18 mouse cellular contexts compared by ENCODE assay signal in the genomic region with DNA sequence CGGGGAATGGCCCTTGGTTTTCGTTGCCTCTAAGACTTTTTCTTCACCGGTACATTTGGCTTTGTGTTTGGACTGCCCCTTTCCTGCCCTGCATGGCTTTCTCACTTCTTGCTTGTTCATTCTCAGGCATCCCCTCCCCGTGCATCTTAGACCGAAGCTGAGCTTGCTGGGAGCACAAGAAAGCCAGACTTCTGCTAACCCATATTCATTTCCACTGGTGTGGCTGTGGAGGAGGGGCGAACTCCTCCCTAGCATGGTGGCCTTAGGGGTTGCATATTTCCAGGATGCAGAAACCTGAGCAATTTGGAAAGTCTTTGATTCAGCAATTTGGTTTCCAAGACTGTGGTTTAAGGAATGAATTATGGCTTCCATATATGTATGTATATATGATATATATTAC. TPM values are rescaled to one million over a fixed set of nuclear protein-coding genes. Genes with fewer than 3 reads are reported as not detected.
DNase-seq lines count a peak whose midpoint lies in the region; ATAC-seq and TF ChIP-seq lines count a peak whose summit lies in the region.
"Had no signal": no experiment of that assay in that cellular context is flagged by ENCODE, and none has a peak within 500 bp of the region (broad histone marks: within the 10 kb centered on the region; RNA-seq: fewer than 3 reads in every experiment).

No protein-coding gene starts in this region.

- no peak overlapping the region for H3K9ac ChIP-seq in embryonic facial prominence, embryonic 11.5 days (replicated peaks; ENCODE audit: low read length)
- H3K9ac ChIP-seq in liver, postnatal 0 days (replicated peaks), result no peak overlapping the region
- H3K9ac ChIP-seq: heart, embryonic 12.5 days; hindbrain, embryonic 15.5 days; liver, embryonic 14.5 days had no signal

- no peaks in the 10 kb centered on the region for H3K36me3 ChIP-seq in embryonic facial prominence, embryonic 11.5 days (replicated peaks; ENCODE audit: control insufficient read depth, insufficient read depth, low read depth, low read length)
- 0 out of 2 replicates have a peak, but pooled peaks cover 3% of the 10 kb centered on the region for H3K36me3 ChIP-seq in liver, postnatal 0 days (replicated peaks; ENCODE audit: insufficient read depth, low read length)
- H3K36me3 ChIP-seq: heart, embryonic 12.5 days; hindbrain, embryonic 15.5 days had no signal

- H3K27me3 ChIP-seq in embryonic facial prominence, embryonic 11.5 days (ENCODE audit: control insufficient read depth, insufficient read depth, low read length), result no peaks in the 10 kb centered on the region
- no peaks in the 10 kb centered on the region; the same call in 1 of the 2 replicates for H3K27me3 ChIP-seq in liver, postnatal 0 days (ENCODE audit: insufficient read depth, low read length)
- H3K27me3 ChIP-seq: hindbrain, embryonic 15.5 days had no signal

- WGBS in embryonic facial prominence, embryonic 11.5 days, result 42% methylated on average over 6 of the region's 6 CpGs
- 40% methylated on average over 6 of the region's 6 CpGs for WGBS in olfactory bulb, adult 2 months
- 66% methylated on average over 6 of the region's 6 CpGs for WGBS in liver, postnatal 0 days (ENCODE audit: insufficient replicate concordance)

- ATAC-seq in embryonic facial prominence, embryonic 11.5 days (replicated peaks; ENCODE audit: insufficient number of reproducible peaks, low FRiP score, low TSS enrichment, low read depth), result no peak
- no peak for ATAC-seq in liver, postnatal 0 days
- ATAC-seq: intestine, postnatal 0 days; lung, postnatal 0 days had no signal

- no peaks in the 10 kb centered on the region for H3K9me3 ChIP-seq in embryonic facial prominence, embryonic 11.5 days (replicated peaks; ENCODE audit: control insufficient read depth, low read length)
- no peaks in the 10 kb centered on the region for H3K9me3 ChIP-seq in liver, postnatal 0 days (ENCODE audit: low read length)
- H3K9me3 ChIP-seq: heart, embryonic 12.5 days; hindbrain, embryonic 15.5 days had no signal

- H3K4me2 ChIP-seq in embryonic facial prominence, embryonic 11.5 days (ENCODE audit: low read depth, low read length), result no peak overlapping the region
- H3K4me2 ChIP-seq in liver, postnatal 0 days (ENCODE audit: low read depth, low read length), result no peak overlapping the region
- H3K4me2 ChIP-seq: heart, embryonic 12.5 days; hindbrain, embryonic 15.5 days had no signal

- peak overlapping the region; percentile 28; the same call in 1 of the 2 replicates for H3K27ac ChIP-seq in layer of hippocampus, adult 2 months
- H3K27ac ChIP-seq in embryonic facial prominence, embryonic 11.5 days (replicated peaks; ENCODE audit: low read depth, low read length), result 0 out of 2 replicates have a peak overlapping the region, but pooled peaks have one; percentile 67
- 0 out of 2 replicates have a peak overlapping the region, but pooled peaks have one; percentile 3 for H3K27ac ChIP-seq in olfactory bulb, adult 2 months (ENCODE audit: insufficient read depth, low read depth, low read length)
- H3K27ac ChIP-seq in liver, postnatal 0 days (ENCODE audit: low read depth), result no peak overlapping the region
- H3K27ac ChIP-seq: hindbrain, embryonic 15.5 days; liver, embryonic 14.5 days had no signal

- TF ChIP-seq CTCF in layer of hippocampus, adult 2 months (conservative IDR thresholded peaks at IDR 0.05), result no peak
- no peak for TF ChIP-seq CTCF in olfactory bulb, adult 2 months (IDR thresholded peaks at IDR 0.05; ENCODE audit: insufficient read depth, low read depth, low read length)
- TF ChIP-seq CTCF in liver, postnatal 0 days (IDR thresholded peaks at IDR 0.05; ENCODE audit: low read depth), result no peak

- no peak overlapping the region for H3K4me3 ChIP-seq in layer of hippocampus, adult 2 months
- H3K4me3 ChIP-seq in embryonic facial prominence, embryonic 11.5 days (ENCODE audit: low read depth, low read length), result no peak overlapping the region
- H3K4me3 ChIP-seq in olfactory bulb, adult 2 months (ENCODE audit: insufficient read depth, low read depth, low read length), result no peak overlapping the region
- no peak overlapping the region for H3K4me3 ChIP-seq in liver, postnatal 0 days (ENCODE audit: low read depth, low read length)
- H3K4me3 ChIP-seq: erythroblast, embryonic 14.5 days; heart, embryonic 12.5 days; hindbrain, embryonic 15.5 days had no signal

- peaks cover 10% of the 10 kb centered on the region for H3K4me1 ChIP-seq in embryonic facial prominence, embryonic 11.5 days (ENCODE audit: control insufficient read depth, insufficient read depth, low read length)
- peaks cover 26% of the 10 kb centered on the region for H3K4me1 ChIP-seq in olfactory bulb, adult 2 months (ENCODE audit: control insufficient read depth, insufficient read depth, low read length)
- H3K4me1 ChIP-seq in liver, postnatal 0 days (ENCODE audit: insufficient read depth), result no peaks in the 10 kb centered on the region

- TF ChIP-seq EP300 in liver, postnatal 0 days (IDR thresholded peaks at IDR 0.05; ENCODE audit: low read depth), result no peak

- TF ChIP-seq POLR2A in olfactory bulb, adult 2 months (IDR thresholded peaks at IDR 0.05; ENCODE audit: insufficient read depth, low read depth, low read length), result no peak

- DNase-seq in layer of hippocampus, adult 2 months (ENCODE audit: low spot score in 2 of 2), result no peak
- DNase-seq in layer of hippocampus, postnatal 10 days (ENCODE audit: low spot score in 2 of 2), result no peak
- peak; percentile 57 for DNase-seq in embryonic facial prominence, embryonic 11.5 days (ENCODE audit: low spot score)
- DNase-seq in forelimb bud, embryonic 11.5 days (ENCODE audit: low read depth, low spot score), result peak; percentile 37
- DNase-seq in liver, postnatal 0 days, result no peak
- no peak for DNase-seq in kidney, postnatal 36 days
- DNase-seq: cerebellum, postnatal 10 days; heart, postnatal 14 days; midbrain, embryonic 14.5 days; right cerebral cortex, postnatal 25 days; thymus, adult 2 months had no signal

RNA-seq across cellular contexts. Expression of a gene that starts 29.1 kb away (rescaled TPM):
- 10 to 100 TPM; 15.2 to 17.3 TPM for total RNA-seq in layer of hippocampus, adult 2 months (2021)
- total RNA-seq in layer of hippocampus, postnatal 10 days (2021), result 10 to 100 TPM; 12.8 to 15.5 TPM
- 34.9 and 36.6 TPM in 2 replicates for polyA plus RNA-seq in embryonic facial prominence, embryonic 11.5 days (2014; fragmentation: Nextera tagmentation; extraction: Ambion mirVana)
- polyA plus RNA-seq in olfactory bulb, adult 2 months (2012; ENCODE audit: insufficient read depth, insufficient read length, low replicate concordance, missing spikeins), result not detected in 2 replicates
- polyA plus RNA-seq in liver, postnatal 0 days (2015; fragmentation: Nextera tagmentation; extraction: Ambion mirVana), result 17.1 and 17.3 TPM in 2 replicates
- polyA plus RNA-seq: erythroblast, embryonic 14.5 days had no signal

Comparison
In these comparisons a context has a peak if more than half of its experiments do, and no peak if none do; other contexts are left out.
1. DNase-seq: peak in embryonic facial prominence, embryonic 11.5 days (single experiment) and forelimb bud, embryonic 11.5 days (single experiment); none in layer of hippocampus, adult 2 months (0 of 2), layer of hippocampus, postnatal 10 days (0 of 2), liver, postnatal 0 days (single experiment) and kidney, postnatal 36 days (0 of 2).